Mouse (Mus musculus) left cerebral cortex, adult 9 months (tissue): Measurements from ENCODE around the gene Gm44579.

Source experiments
- DNase-seq, 2 experiments: peaks; one replicate each; pipeline ENCODE4 v3.0.0; 2022; ENCODE audit warnings: low spot score in 2 of 2

Gene Gm44579

DNA sequence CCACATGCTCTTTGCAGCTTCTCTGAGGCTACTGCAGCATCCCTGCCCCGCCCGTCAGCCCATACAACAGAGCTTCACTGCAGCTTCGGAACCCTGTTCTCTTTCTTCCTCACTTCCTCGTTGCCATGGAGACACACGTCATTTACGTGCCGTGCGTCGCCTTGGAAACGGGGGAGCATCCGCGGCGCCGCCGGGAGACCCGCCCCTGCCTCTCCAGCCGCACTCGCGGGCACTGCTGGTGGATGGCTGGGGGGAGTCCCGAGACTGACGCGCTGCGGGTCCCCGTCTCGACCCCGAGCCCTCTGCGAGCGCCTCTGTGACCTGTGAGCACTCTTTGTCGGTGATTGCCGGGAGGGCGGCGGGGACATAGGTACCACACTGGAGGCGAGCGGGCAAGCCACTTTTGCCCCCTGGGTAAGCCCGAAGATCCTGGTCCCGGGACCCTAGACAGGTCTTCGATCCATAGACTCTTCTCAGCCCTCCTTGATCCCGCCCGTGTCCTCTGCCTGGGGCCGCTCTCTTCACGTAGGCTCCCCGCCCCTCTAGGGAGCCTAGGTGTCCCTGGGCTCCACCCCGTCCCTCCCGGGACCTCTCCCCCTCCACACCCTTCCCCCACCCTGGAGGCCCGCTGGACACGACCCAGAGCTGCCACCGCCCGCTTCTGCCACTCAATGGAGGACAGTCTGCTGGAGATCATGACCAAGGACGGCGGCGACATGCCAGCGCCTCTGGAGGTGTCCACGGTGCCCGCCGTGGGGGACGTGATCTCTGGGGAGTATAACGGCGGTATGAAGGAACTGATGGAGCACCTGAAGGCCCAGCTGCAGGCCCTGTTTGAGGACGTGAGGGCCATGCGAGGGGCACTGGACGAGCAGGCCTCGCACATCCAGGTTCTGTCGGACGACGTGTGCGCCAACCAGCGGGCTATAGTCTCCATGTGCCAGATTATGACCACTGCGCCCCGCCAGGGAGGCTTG lies 52.8 kb downstream of the Gm44579 start:
- DNase-seq = peak; percentile 87 to 93

DNA sequence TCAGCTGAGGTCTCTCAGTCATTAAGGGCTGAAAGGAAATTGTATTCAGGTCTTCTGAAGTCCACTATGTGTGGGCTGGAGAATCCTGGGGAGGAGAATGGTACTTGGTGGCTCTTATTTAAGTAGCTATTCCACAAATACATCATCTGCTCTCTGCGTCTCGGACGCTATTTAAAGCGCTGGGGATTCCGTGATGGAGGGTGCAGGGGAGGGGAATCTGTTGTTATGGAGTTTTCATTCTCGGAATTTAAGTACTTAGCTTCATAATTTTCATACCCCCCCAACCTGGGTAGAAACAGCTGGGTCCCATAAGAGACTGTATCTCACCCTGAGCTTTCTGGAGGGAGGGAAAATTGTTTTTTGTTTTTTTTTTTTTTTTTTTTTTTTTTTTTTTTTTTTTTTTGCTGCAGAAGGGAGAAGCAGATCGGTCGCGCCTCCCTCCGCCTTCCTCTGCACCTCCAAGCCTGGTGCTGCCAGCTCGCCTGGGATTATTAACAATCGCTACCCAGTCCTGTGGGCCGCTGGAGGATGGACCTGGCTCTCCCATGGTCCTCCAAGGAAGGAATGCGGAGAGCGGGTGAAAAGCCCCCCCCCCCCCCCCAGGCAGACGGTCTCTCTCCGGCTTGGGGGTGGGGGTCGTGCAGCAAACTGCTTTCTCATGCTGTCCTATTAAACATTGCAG lies 53.7 kb downstream of the Gm44579 start, which contains the start of gene Ccdc184:
TSS of gene Ccdc184 (plus strand) at position 196 of the 682 bp plus-strand sequence.
- DNase-seq = peak in 1 of 2 experiments; percentile 45

DNA sequence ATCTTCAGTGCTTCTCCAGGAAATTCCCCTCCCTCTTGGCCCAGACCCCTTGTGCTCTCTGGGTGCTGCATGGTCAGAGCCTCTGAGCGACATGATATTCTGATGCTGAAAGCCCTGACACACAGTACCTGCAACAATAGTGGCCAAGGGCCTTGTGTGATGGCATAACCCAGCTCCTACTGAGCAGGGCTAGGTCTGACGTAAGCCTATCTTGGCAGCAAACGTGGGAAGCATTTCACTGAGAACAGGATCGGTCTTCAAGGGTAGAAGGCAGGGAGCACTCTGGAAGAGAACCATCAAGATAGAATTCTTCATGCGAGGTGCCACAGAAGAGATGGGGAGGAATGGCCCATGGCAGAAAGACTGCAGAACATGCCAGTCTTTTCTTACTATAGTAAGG lies 55.3 kb downstream of the Gm44579 start, which contains the start of gene Asb8:
TSS of gene Asb8 (minus strand) at position 101 of the 400 bp plus-strand sequence.
- no peak for DNase-seq

DNA sequence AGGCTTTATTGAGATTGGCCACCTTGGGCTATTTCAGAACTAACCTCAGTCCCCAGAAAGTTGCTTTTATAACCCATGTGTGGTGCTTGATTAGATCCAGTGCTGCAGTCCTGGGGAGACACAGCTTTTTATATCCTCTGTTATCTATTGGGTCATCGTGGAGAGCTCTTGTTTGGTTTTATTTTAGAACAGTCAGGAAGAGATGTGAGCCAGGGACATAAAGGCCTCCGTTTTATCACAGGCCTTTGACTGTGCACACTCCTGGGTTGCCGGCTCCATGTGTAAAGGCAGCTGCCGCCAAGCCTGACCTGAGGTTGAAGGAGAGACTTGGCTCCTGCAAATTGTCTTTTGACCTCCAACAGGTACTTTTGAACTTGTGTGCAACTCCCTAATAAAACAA lies 58.2 kb downstream of the Gm44579 start:
- no peak for DNase-seq

DNA sequence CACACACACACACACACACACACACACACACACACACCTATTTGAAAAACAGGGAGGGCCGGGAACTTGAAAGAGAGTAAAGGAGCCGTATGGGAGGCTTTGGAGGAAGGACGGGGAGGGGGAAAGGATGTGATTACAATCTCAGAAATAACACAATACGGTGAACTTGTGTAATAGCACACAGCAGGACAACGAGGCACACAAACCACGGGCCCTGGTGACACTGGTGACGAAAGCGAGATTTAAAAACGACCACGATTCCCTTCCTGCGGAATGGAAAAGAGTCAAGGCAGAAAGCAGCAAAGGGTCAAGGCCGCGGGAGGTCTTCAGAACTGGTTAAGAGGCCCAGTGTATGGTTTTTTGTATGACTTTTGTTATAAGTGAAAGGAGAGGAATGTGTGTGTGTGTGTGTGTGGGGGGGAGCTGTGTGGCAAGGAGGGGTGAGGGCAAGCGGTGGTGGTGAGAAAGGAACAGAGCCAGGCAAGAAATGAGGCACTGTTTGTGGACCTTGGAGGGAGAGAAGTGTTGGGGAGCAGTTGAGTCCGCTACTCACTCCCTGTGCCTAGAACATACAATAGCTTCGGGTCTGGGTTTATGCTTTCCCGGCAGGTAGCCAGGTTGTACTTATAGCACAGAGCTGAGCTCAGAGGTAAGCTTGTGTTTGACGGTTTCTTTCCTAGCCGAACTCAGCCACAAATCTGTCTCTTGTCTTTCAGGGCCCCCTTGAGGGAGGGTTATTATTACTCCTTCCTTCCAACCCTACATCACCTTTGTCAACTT lies 59.6 kb downstream of the Gm44579 start:
- DNase-seq = no peak

DNA sequence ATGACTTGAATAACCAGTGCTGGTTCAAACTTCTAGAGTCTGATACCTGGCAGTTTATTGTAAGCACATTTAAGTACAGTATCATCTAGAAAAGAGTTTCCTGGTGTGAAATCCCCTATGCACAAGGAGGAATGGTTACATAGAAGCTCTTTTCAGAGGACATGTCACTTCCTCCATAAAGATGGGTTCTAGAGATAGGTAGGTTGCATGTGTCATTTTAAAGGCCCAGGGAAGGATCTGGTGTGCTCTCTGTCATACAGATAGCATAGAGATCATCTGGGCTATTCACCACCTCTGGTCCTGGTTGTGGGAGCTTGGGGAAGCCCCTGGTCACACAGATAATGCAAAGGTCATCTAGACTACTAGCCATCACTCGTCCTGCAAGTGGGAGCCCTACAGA lies 63.5 kb downstream of the Gm44579 start:
- DNase-seq = no peak

DNA sequence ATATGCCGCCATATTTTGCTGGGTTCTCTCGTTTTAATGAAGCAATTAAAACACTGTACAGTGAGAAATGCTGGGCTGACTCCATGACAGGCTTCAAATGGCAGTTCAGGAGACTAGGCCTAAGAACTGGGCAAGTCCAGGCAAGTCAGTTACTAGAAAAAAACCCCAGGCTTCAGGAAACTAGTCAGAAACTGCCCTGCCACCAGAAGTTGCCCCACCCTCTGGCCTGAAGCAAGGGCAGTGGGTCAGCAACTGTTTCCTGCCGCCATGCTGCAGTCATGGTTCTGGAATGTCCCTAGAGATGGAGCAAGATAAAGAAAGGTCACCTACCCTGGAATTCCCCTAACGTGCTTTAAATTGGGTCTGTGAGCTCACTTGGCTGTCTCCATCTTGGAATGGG lies 64.8 kb downstream of the Gm44579 start:
- no peak for DNase-seq

DNA sequence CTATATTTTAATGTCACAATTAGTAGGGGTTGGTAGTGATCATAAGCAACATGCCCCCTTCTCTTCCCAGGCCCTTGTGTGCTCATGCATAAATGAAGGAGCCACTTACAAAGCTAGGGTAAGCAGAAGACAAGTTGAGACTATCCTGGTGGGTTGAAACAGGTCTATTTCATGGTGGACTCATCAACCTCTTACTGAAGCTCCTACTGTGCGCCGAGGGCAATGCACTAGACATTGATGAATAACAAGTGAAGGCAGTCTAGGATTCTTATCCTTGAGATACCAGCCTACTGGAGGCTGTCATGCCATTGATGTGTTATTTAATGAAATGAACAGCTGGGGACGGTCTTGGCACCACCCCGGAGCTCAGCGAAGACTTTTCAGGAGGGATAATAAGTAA lies 65.5 kb downstream of the Gm44579 start:
- DNase-seq = no peak

DNA sequence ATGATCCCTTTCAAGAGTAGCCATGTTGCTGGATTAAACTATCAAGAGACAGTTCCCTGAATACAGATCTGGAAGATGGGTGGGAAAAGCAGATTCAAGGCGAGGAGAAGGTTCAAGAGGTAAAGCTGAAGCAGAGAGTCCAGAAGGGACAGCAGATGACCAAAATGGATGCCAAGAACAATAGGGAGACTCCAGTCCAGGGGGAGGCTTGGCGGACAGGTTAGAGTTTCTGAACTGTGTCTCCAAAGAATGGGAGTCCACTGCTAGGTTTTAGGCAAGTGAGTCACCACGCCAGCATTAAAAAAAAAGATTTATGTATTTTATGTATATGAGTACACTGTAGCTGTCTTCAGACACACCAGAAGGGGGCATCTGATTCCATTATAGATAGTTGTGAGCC lies 66.1 kb downstream of the Gm44579 start:
- no peak for DNase-seq

DNA sequence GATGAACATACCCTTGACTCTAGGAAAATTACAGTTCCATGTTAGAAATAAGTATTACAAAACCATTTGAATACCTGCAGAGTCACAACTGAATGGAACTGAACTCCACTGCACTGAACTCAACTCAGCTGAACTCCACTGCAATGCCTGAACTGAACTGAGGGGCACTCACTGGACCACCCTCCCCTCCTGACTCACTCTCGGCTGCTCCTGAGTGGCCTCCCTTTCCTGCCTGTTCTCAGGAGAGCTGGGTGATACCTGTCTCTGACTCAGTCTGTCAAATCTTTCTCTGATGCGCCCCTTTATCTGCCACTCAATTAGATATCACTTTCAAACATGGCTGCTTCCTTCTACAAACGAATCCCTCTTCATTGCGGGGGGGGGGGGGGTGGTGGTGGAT lies 66.6 kb downstream of the Gm44579 start:
- DNase-seq = no peak

DNA sequence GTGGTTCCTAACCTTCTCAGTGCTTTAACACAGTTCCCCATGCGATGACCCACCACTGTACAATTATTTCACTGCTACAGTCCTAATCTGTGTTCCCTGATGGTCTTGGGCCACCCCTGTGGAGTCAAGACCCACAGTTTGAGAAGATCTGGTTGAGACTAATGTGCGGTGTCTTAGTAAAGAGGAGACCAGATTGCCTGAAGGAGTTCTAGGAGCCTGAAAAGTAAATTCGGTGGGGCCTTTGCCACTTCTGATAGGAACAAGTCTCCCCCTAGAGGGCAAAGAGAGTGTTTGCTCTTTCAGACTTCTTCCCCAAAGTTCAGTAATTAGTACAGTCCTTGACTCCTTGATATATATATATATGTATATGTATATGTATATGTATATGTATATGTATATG lies 67.2 kb downstream of the Gm44579 start:
- DNase-seq = no peak

DNA sequence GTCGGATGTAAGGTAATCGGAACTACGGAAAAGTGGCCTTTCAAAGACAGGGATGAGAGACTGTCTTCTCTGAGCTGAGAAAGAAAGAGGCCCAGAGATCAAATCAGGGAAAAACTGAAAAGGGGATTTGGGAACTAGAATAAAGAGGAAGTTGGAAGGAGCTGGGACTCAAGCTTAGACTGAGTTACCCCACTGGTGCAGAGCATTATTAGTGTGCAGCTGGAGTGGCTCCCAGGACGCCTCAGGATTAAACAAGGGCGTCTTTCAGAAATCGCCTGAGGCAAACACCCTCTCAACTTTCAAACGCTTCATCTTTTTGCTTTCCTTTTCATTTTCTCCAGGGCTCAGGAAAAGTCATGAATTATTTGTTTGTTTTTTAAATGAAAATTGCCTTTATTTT lies 67.9 kb downstream of the Gm44579 start:
- no peak for DNase-seq

DNA sequence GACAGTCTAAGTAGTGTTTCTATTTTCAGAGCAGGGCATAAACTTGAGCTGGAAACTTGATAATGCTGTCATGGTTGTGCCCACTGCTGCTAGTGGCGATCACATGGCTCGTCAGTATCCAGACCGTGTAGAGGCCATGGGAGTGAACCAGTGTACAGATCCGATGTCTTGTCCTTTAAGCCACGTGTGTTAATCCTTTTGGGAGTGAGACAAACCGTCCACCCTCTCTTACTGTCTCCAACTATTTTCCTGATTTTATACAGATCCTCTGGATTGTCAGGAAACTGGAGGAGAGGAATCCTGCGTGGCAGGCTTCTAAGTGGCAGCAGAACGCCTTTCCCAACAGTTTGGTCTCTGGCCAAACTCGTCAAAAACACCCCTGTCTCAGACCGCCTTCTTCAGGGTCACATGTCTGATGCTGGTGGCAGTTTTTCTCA lies 71.6 kb downstream of the Gm44579 start:
- no peak for DNase-seq

DNA sequence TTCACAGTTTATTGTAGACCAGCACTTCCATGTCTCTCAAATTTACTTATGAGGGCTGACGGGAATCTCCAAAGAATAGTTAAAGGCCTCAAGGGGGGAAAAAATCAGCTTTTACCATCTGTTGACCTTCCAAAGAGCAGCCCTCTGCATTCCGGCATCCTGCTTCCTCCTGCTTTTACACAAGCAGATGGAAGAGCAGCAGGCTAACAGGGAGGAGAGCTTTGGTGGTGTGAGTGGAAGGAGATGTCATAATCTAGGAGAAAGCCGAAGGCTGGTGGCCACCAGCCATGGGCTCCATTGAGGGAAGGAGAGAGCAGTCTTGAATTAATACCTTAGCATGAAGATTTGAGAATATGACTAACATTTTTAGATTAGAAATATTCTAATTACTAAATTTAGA lies 72.4 kb downstream of the Gm44579 start:
- no peak for DNase-seq

DNA sequence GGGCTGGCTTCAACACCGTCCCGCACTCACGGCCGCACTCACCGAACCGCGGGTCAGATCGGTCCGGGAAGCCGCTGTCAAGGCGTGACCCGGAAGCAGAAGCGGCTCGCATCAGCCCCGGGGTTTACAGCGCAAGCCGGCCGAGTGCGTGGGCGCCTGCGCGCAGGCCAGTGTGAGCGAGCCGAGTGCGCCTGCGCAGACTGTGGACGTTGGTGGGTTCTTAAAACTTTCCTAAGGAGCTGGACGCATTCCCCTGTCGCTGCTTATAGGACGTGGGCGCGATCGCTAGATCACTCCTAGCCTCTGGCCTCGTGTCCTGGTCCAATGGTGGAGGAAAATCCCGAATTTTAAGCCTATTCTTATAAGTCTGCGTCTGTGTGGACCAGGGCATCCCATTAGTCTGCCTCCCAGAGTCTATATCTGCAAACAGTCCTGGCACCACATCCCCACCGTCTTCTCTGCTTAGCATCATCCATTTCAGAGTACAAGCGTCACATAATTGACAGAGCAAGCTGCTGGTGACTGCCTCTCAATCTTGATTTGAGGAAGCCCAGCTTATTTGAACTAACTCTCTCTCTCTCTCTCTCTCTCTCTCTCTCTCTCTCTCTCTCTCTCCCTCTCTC lies 75.1 kb downstream of the Gm44579 start:
- peak; percentile 78 to 94 for DNase-seq

DNA sequence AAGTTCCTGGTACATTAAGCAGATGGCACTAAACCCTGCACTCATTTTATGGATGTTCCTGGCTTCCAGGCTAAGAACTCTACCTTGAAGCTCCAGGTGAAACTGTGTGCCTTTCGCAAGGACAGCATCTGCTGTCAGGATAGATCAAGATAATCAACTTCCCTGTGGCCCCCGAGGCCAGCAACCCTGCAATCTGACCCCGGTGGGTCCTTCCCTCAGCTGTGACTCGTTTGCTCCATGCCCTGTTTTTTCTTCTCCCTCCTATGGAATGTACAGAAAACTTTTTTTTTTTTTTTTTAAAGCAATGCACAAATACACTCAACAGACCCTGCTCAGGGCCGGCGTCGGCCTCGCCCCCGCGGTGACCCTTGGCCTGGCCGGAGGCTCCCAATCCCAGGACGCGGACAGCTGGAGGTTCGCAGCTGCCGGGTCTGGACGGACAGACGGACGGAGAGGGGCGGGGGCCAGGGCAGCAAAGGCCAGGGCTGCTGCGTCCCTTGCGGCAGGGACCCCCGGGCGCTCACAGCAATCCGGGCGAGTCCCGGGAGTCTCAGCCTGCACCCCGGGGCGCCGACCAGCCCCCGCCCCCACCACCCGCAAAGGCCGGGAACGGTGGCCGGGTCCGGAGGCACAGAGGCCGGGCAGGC lies 75.8 kb downstream of the Gm44579 start:
- DNase-seq = no peak

DNA sequence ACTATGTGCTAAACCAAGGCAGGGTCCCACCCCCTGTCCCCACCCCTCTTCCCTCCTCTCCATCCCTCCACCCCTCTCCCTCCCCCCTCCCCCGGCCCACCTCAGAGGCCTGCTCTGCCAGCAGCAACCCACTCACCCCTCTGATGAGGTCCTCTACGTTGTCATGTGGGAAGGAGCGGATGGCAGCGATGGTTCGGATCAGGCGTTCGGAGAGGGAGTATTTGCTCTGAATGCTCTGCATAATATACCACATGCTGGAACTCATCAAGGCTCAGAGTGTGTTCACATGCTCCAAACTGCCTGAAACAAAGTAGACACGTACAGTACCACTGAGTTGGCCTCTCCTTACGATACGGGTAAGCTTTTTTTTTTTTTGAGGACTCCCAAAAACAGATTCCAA lies 78.3 kb downstream of the Gm44579 start:
- DNase-seq = no peak

DNA sequence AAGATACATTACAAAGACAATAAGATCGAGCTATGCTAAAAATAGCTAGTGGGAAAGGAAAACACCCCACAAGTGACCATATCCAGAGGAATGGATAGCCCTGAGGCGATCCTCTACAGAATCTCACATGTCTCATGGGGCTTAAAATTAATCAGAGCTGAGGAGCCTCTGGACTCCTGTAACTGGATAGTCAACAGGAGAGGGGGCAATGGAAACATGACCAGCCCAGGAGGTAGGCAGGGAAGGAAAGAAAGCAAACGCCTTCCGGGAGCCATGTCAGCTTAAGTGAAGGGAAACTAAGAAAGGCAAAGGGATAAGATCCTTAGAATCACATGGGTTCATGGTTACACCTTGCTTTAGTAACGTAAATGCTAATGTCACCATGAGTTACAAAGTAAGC lies 80.0 kb downstream of the Gm44579 start:
- no peak for DNase-seq

DNA sequence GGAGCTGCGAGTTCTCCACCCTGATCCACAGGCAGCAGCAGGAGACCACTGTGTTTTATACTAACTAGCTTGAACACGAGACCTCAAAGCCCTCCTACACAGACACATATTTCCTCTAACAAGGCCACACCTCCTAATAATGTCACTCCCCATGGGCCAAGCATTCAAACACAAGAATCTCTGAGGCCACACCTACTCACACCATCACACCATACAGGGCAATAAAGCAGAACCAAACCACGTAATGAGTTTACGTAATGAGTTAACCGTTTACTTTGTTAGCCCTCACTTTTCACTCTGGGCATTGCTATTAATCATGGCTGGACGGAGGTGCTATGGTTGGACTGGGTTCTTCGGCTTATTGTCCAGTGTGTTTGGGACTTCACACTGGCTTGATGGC lies 81.0 kb downstream of the Gm44579 start:
- no peak for DNase-seq

DNA sequence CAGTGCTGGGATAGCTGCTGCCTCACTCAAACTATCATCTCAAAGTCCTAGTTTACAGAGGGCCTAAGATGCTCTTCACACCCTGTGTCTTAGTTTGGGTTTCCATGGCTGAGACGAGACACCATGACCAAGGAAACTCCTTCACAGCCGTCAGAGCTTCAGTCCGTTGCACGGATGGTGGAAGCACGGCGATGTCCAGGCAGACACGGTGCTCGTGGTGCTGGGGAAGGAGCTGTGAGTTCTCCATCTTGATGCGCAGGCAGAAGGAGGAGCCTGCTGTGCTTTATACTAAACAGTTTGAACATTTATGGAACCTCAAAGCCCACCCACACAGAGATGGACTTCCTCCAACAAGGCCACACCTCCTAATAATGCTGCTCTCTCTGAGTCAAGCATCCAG lies 83.9 kb downstream of the Gm44579 start:
- DNase-seq = no peak
